Mouse (Mus musculus): ENCODE results near the gene B4galt1. TPM values are rescaled to one million over a fixed set of nuclear protein-coding genes. Genes with fewer than 3 reads are reported as not detected.

The B4galt1 gene
- polyA plus RNA-seq, 1 experiment from 2014 or later, result 33.6 TPM

DNA sequence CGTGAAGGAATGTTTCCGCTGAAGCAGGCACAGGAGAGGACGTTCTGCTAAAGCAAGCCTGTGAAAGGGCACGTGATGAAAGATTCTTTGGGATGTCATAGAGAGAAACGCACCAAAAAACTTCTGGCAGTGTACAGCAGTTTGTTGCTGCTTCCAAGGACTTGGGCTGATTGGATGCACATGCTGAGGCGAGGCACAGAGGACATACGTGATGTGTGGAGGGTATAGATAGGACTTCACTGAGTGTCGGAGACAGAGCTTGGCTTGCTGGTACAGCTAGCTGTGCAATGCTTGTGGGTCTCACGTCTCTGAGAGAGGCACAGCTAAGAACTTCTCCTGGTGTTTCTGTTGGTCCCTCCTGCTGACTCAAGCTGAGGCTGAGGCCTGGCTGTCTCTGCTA lies 25.9 kb downstream of the B4galt1 start:
- ATAC-seq (ENCODE audit: insufficient read depth), result no peak
- no peak overlapping the region for H3K4me2 ChIP-seq
- no peaks in the 10 kb centered on the region for H3K9me3 ChIP-seq (replicated peaks)
- no peaks in the 10 kb centered on the region for H3K27me3 ChIP-seq
- peaks cover 65% of the 10 kb centered on the region for H3K36me3 ChIP-seq (replicated peaks)
- H3K4me1 ChIP-seq (replicated peaks), result peaks cover 76% of the 10 kb centered on the region
- no peak overlapping the region for H3K4me3 ChIP-seq (replicated peaks)
- H3K9ac ChIP-seq, result no peak overlapping the region
- H3K27ac ChIP-seq (replicated peaks), result no peak overlapping the region
- WGBS (ENCODE audit: insufficient replicate concordance), result 64% methylated on average over 9 of the region's 9 CpGs

- Histone ChIP-seq H3K27me3 (no peaks in the 10 kb centered on the region), H3K4me1 (replicated peaks) (peaks cover 76% of the 10 kb centered on the region), H3K4me2 (no peak overlapping the region), H3K27ac (replicated peaks) (no peak overlapping the region), H3K9ac (no peak overlapping the region), H3K9me3 (replicated peaks) (no peaks in the 10 kb centered on the region), H3K36me3 (replicated peaks) (peaks cover 69% of the 10 kb centered on the region), H3K4me3 (replicated peaks) (no peak overlapping the region)
- 87% methylated on average over 2 of the region's 2 CpGs for WGBS (ENCODE audit: insufficient replicate concordance)
- no peak for ATAC-seq (ENCODE audit: insufficient read depth)
These were observed 27.0 kb downstream of the B4galt1 start for GRCm38 (mm10) chr4:40826810-40827209.

- peaks cover 76% of the 10 kb centered on the region for H3K36me3 ChIP-seq (replicated peaks)
- no peak for ATAC-seq (ENCODE audit: insufficient read depth)
- no peak overlapping the region for H3K4me3 ChIP-seq (replicated peaks)
- no peaks in the 10 kb centered on the region for H3K27me3 ChIP-seq
- no peak overlapping the region for H3K9ac ChIP-seq
- WGBS (ENCODE audit: insufficient replicate concordance), result 80% methylated on average over 2 of the region's 2 CpGs
- H3K4me2 ChIP-seq, result no peak overlapping the region
- H3K4me1 ChIP-seq (replicated peaks), result peaks cover 76% of the 10 kb centered on the region
- H3K9me3 ChIP-seq (replicated peaks), result no peaks in the 10 kb centered on the region
- H3K27ac ChIP-seq (replicated peaks), result no peak overlapping the region
These were observed 27.8 kb downstream of the B4galt1 start for GRCm38 (mm10) chr4:40825981-40826380.

DNA sequence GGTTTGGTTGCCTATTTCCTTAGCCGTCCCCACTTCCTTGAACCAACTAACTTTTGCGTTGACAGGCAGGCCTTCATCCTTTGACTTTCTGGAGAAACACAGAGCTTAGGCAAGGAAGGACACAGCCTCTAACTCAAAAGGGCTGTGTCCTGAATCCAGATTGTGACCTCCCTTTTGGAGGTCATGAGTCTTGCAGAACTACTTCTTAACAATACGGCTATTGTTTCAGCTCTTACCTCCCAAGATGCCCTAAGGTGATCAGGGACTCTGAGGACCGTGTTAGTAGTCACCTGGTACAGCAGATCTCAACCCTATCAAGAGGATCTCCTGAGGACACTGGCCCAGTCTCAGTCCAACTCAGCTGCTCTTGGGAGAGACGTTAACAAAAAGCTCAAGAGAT lies 28.7 kb downstream of the B4galt1 start:
- no peak overlapping the region for H3K4me3 ChIP-seq (replicated peaks)
- H3K9me3 ChIP-seq (replicated peaks), result no peaks in the 10 kb centered on the region
- H3K27me3 ChIP-seq, result no peaks in the 10 kb centered on the region
- ATAC-seq (ENCODE audit: insufficient read depth), result no peak
- no peak overlapping the region for H3K9ac ChIP-seq
- peaks cover 85% of the 10 kb centered on the region for H3K36me3 ChIP-seq (replicated peaks)
- H3K27ac ChIP-seq (replicated peaks), result no peak overlapping the region
- H3K4me1 ChIP-seq (replicated peaks), result peaks cover 76% of the 10 kb centered on the region
- WGBS (ENCODE audit: insufficient replicate concordance), result 65% methylated on average over 5 of the region's 5 CpGs
- no peak overlapping the region for H3K4me2 ChIP-seq

- ATAC-seq (ENCODE audit: insufficient read depth), result no peak
- no peaks in the 10 kb centered on the region for H3K9me3 ChIP-seq (replicated peaks)
- H3K27me3 ChIP-seq, result no peaks in the 10 kb centered on the region
- H3K27ac ChIP-seq (replicated peaks), result no peak overlapping the region
- H3K36me3 ChIP-seq (replicated peaks), result peaks cover 91% of the 10 kb centered on the region
- 55% methylated on average over 7 of the region's 7 CpGs for whole genome bisulfite sequencing (ENCODE audit: insufficient replicate concordance)
- H3K4me2 ChIP-seq, result no peak overlapping the region
- no peak overlapping the region for H3K4me3 ChIP-seq (replicated peaks)
- no peak overlapping the region for H3K9ac ChIP-seq
- peaks cover 76% of the 10 kb centered on the region for H3K4me1 ChIP-seq (replicated peaks)
These were observed 29.3 kb downstream of the B4galt1 start for GRCm38 (mm10) chr4:40824505-40824904.

DNA sequence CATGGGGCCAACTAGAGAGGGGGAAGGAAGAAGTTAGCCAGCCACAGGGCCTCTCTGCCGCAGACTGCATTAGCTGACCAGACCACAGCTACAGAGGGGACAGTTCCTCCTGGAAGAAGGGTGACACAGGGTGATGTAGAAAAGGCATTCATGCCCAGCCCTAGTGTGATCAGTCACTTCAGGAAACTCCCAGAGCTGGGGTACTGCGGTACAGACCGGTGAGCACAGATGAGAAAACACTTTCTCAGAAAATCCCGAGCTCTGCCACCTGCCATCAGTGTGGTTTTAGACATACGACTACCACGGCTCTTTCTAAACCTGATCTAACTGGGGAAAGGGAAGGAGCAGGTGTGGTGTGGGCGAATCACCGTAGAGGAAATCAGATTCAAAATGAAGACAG lies 30.1 kb downstream of the B4galt1 start:
- ATAC-seq (ENCODE audit: insufficient read depth), result no peak
- Histone ChIP-seq H3K27me3 (no peaks in the 10 kb centered on the region), H3K27ac (replicated peaks) (no peak overlapping the region), H3K9ac (no peak overlapping the region), H3K4me2 (no peak overlapping the region), H3K9me3 (replicated peaks) (no peaks in the 10 kb centered on the region), H3K36me3 (replicated peaks) (peaks cover 96% of the 10 kb centered on the region), H3K4me1 (replicated peaks) (peaks cover 75% of the 10 kb centered on the region), H3K4me3 (replicated peaks) (no peak overlapping the region)
- 37% methylated on average over 8 of the region's 8 CpGs for WGBS (ENCODE audit: insufficient replicate concordance)

GRCm38 (mm10) chr4:40823151-40823550 lies 30.7 kb downstream of the B4galt1 start:
- H3K36me3 ChIP-seq (replicated peaks), result peaks cover 96% of the 10 kb centered on the region
- no peak overlapping the region for H3K27ac ChIP-seq (replicated peaks)
- WGBS (ENCODE audit: insufficient replicate concordance), result 74% methylated on average over 14 of the region's 14 CpGs
- peaks cover 73% of the 10 kb centered on the region for H3K4me1 ChIP-seq (replicated peaks)
- no peaks in the 10 kb centered on the region for H3K9me3 ChIP-seq (replicated peaks)
- no peak overlapping the region for H3K4me2 ChIP-seq
- no peak overlapping the region for H3K4me3 ChIP-seq (replicated peaks)
- no peak overlapping the region for H3K9ac ChIP-seq
- no peak for ATAC-seq (ENCODE audit: insufficient read depth)
- H3K27me3 ChIP-seq, result no peaks in the 10 kb centered on the region

- no peaks in the 10 kb centered on the region for H3K27me3 ChIP-seq
- H3K4me3 ChIP-seq (replicated peaks), result no peak overlapping the region
- H3K4me1 ChIP-seq (replicated peaks), result peaks cover 61% of the 10 kb centered on the region
- no peak overlapping the region for H3K27ac ChIP-seq (replicated peaks)
- ATAC-seq (ENCODE audit: insufficient read depth), result no peak
- 72% methylated on average over 8 of the region's 8 CpGs for WGBS (ENCODE audit: insufficient replicate concordance)
- H3K4me2 ChIP-seq, result no peak overlapping the region
- H3K9me3 ChIP-seq (replicated peaks), result no peaks in the 10 kb centered on the region
- H3K9ac ChIP-seq, result no peak overlapping the region
- peaks cover 96% of the 10 kb centered on the region for H3K36me3 ChIP-seq (replicated peaks)
These were observed 32.3 kb downstream of the B4galt1 start for GRCm38 (mm10) chr4:40821303-40822023.

DNA sequence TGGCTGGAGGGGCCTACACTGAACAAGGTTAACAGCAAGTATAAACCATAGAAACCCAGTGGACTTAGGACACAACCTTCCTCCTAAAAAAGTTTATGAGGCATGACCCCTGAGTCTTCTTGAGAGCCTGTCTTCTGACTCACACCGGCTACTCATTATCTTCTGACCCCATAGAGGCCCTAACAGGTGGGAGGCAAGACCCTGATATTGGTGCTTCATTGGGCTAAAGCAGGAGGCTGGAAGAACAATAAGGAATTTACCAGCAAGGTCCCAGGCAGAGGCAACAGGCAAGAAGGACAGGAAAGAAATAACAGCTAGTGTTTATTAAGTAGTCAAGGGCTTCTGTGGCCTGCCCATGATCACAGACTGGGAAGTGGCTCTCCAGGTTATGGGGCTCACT lies 32.9 kb downstream of the B4galt1 start:
- H3K27ac ChIP-seq (replicated peaks), result 0 out of 2 replicates have a peak overlapping the region, but pooled peaks have one; percentile 25
- no peak overlapping the region for H3K4me2 ChIP-seq
- WGBS (ENCODE audit: insufficient replicate concordance), result 64% methylated on average over 1 of the region's 1 CpGs
- peaks cover 95% of the 10 kb centered on the region for H3K36me3 ChIP-seq (replicated peaks)
- no peak overlapping the region for H3K9ac ChIP-seq
- H3K4me3 ChIP-seq (replicated peaks), result no peak overlapping the region
- no peak for ATAC-seq (ENCODE audit: insufficient read depth)
- H3K27me3 ChIP-seq, result no peaks in the 10 kb centered on the region
- H3K4me1 ChIP-seq (replicated peaks), result peaks cover 61% of the 10 kb centered on the region
- H3K9me3 ChIP-seq (replicated peaks), result no peaks in the 10 kb centered on the region

DNA sequence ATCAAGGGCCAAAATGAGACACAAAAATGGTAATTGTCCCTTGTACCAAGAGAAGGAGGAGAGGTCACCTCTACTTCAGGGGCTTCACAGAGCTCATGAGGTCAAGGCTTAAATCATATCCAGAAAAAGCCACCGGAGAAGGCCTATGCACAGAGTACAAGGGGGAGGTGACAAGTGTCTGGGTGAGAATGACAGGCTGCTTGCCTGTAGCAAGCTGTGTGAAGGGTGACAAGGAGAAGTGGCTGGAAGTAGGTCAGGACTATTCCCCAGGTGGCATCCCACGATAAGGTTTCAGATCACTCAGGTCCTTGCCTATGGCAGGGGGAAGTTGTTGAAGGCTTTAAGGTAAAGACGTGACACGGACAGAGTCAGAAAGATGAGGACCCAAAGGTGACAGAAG lies 33.8 kb downstream of the B4galt1 start:
- H3K9ac ChIP-seq, result no peak overlapping the region
- H3K27ac ChIP-seq (replicated peaks), result no peak overlapping the region
- peak; percentile 52; the same call in 1 of the 2 replicates for ATAC-seq (ENCODE audit: insufficient read depth)
- peaks cover 63% of the 10 kb centered on the region for H3K4me1 ChIP-seq (replicated peaks)
- no peak overlapping the region for H3K4me3 ChIP-seq (replicated peaks)
- WGBS (ENCODE audit: insufficient replicate concordance), result 48% methylated on average over 4 of the region's 4 CpGs
- H3K36me3 ChIP-seq (replicated peaks), result peaks cover 95% of the 10 kb centered on the region
- no peaks in the 10 kb centered on the region for H3K9me3 ChIP-seq (replicated peaks)
- no peaks in the 10 kb centered on the region for H3K27me3 ChIP-seq
- H3K4me2 ChIP-seq, result no peak overlapping the region

- H3K9me3 ChIP-seq (replicated peaks), result no peaks in the 10 kb centered on the region
- H3K27ac ChIP-seq (replicated peaks), result no peak overlapping the region
- H3K36me3 ChIP-seq (replicated peaks), result peaks cover 95% of the 10 kb centered on the region
- no peaks in the 10 kb centered on the region for H3K27me3 ChIP-seq
- H3K4me2 ChIP-seq, result no peak overlapping the region
- H3K9ac ChIP-seq, result no peak overlapping the region
- no peak overlapping the region for H3K4me3 ChIP-seq (replicated peaks)
- no peak for ATAC-seq (ENCODE audit: insufficient read depth)
- H3K4me1 ChIP-seq (replicated peaks), result peaks cover 56% of the 10 kb centered on the region
- WGBS (ENCODE audit: insufficient replicate concordance), result 85% methylated on average over 6 of the region's 6 CpGs
These were observed 34.7 kb downstream of the B4galt1 start for GRCm38 (mm10) chr4:40819151-40819550.

GRCm38 (mm10) chr4:40818421-40818820 lies 35.4 kb downstream of the B4galt1 start:
- WGBS (ENCODE audit: insufficient replicate concordance), result 44% methylated on average over 6 of the region's 6 CpGs
- ATAC-seq (ENCODE audit: insufficient read depth), result no peak
- Histone ChIP-seq H3K27me3 (no peaks in the 10 kb centered on the region), H3K9me3 (replicated peaks) (no peaks in the 10 kb centered on the region), H3K4me2 (no peak overlapping the region), H3K36me3 (replicated peaks) (peaks cover 97% of the 10 kb centered on the region), H3K4me1 (replicated peaks) (peaks cover 50% of the 10 kb centered on the region), H3K27ac (replicated peaks) (no peak overlapping the region), H3K4me3 (replicated peaks) (no peak overlapping the region), H3K9ac (no peak overlapping the region)

Measured in liver, embryonic 15.5 days (tissue).